Comparison of ENCODE assay signal across 12 mouse cellular contexts in the genomic region with DNA sequence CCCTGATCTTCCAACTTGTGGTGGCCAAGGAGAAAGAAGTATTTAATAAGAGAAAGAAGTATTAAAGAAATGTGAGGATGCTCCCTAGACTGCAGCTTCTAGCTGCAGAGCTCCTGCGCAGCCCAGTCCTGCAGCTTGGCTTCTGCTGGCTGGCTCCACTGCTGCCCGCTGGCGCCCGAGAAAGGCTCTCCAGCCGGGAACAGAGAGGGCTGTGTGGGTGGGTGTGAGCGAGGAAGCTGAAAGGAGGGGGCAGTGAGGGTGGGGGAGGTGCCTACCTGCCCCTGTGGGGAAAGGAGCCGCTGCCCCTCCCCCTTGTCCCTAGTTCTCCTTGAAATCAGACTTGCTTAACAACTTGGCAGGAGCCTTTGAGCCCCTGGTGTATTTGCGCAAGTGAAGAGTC. TPM values are rescaled to one million over a fixed set of nuclear protein-coding genes. Genes with fewer than 3 reads are reported as not detected.
DNase-seq lines count a peak whose midpoint lies in the region; ATAC-seq and TF ChIP-seq lines count a peak whose summit lies in the region.
"Had no signal": no experiment of that assay in that cellular context is flagged by ENCODE, and none has a peak within 500 bp of the region (broad histone marks: within the 10 kb centered on the region; RNA-seq: fewer than 3 reads in every experiment).

TSS of gene Ankrd34c (minus strand) at position 181 of the 400 bp plus-strand sequence.

- H3K9me3 ChIP-seq in CH12.LX (replicated peaks; ENCODE audit: low read length): no peaks in the 10 kb centered on the region
- H3K9me3 ChIP-seq in hindbrain, embryonic 15.5 days: no peaks in the 10 kb centered on the region
- H3K9me3 ChIP-seq in midbrain, embryonic 14.5 days (ENCODE audit: control insufficient read depth, low read length): no peaks in the 10 kb centered on the region
- no peaks in the 10 kb centered on the region for H3K9me3 ChIP-seq in stomach, postnatal 0 days (ENCODE audit: control insufficient read depth, low read length)

- H3K36me3 ChIP-seq in CH12.LX (replicated peaks in 1 of 2; ENCODE audit: control insufficient read depth in 1 of 2, insufficient read depth in 1 of 2, low read length in 1 of 2): no peaks in the 10 kb centered on the region
- no peaks in the 10 kb centered on the region for H3K36me3 ChIP-seq in hindbrain, embryonic 15.5 days
- H3K36me3 ChIP-seq in midbrain, embryonic 14.5 days (ENCODE audit: control insufficient read depth, insufficient read depth, low read length): no peaks in the 10 kb centered on the region
- no peaks in the 10 kb centered on the region for H3K36me3 ChIP-seq in stomach, postnatal 0 days (ENCODE audit: control insufficient read depth, insufficient read depth, low read length)

- DNase-seq in CH12.LX (ENCODE audit: extremely low read depth): no peak
- DNase-seq in brain, embryonic 14.5 days (ENCODE audit: low read depth): peak; percentile 25
- peak; percentile 42 for DNase-seq in midbrain, embryonic 14.5 days
- no peak for DNase-seq in kidney, adult 9 months
- DNase-seq in stomach, postnatal 0 days (ENCODE audit: low spot score): no peak
- DNase-seq in heart, adult 11 months: no peak

- no peak within 1 kb of the TSS for H3K4me3 ChIP-seq in CH12.LX (replicated peaks in 1 of 3; ENCODE audit: low read depth in 2 of 3, low read length in 2 of 3, poor library complexity in 1 of 3)
- peak within 1 kb of the TSS; percentile 33 for H3K4me3 ChIP-seq in hindbrain, embryonic 15.5 days
- peak within 1 kb of the TSS; percentile 22 for H3K4me3 ChIP-seq in midbrain, embryonic 14.5 days (replicated peaks; ENCODE audit: low read depth, low read length)
- no peak within 1 kb of the TSS for H3K4me3 ChIP-seq in stomach, postnatal 0 days (ENCODE audit: low read depth, low read length)
- H3K4me3 ChIP-seq: erythroblast, embryonic 14.5 days had no signal

- H3K27ac ChIP-seq in CH12.LX (ENCODE audit: insufficient read depth, low read depth): no peak within 1 kb of the TSS
- no peak within 1 kb of the TSS for H3K27ac ChIP-seq in hindbrain, embryonic 15.5 days (replicated peaks)
- H3K27ac ChIP-seq in midbrain, embryonic 14.5 days (replicated peaks; ENCODE audit: low read depth, low read length): no peak within 1 kb of the TSS
- no peak within 1 kb of the TSS for H3K27ac ChIP-seq in stomach, postnatal 0 days (replicated peaks)

- dilution Hi-C loops in CH12.LX (cut with MboI; ENCODE audit: extremely low pct_ligation_motif_present, extremely low pct_unique_long_range_greater_than_20kb, low sequenced_read_pairs): no loop called here

- H3K9ac ChIP-seq in CH12.LX (ENCODE audit: insufficient read depth, low read depth): no peak within 1 kb of the TSS
- H3K9ac ChIP-seq in hindbrain, embryonic 15.5 days: no peak within 1 kb of the TSS
- H3K9ac ChIP-seq in midbrain, embryonic 14.5 days (replicated peaks; ENCODE audit: low read length): peak within 1 kb of the TSS; percentile 16; the same call in 1 of the 2 replicates
- no peak within 1 kb of the TSS for H3K9ac ChIP-seq in stomach, postnatal 0 days (ENCODE audit: low read length)

- H3K79me2 ChIP-seq in CH12.LX (replicated peaks; ENCODE audit: control insufficient read depth, extremely low read depth, insufficient read depth, poor library complexity, severe bottlenecking): no peaks in the 10 kb centered on the region

- peak; percentile 59; the same call in 1 of the 2 replicates for ATAC-seq in hindbrain, embryonic 15.5 days (ENCODE audit: low FRiP score, low read depth)
- 0 out of 2 replicates have a peak, but pooled peaks have one; percentile 43 for ATAC-seq in midbrain, embryonic 14.5 days (ENCODE audit: low FRiP score, low TSS enrichment)
- no peak for ATAC-seq in megakaryocyte progenitor cell, adult 5-6 weeks (replicated peaks; ENCODE audit: poor library complexity)
- ATAC-seq in stomach, postnatal 0 days (ENCODE audit: low FRiP score, low TSS enrichment): no peak

- H3K4me1 ChIP-seq in CH12.LX (ENCODE audit: control insufficient read depth in 1 of 2, insufficient read depth in 2 of 2): peaks cover 0 to 31% of the 10 kb centered on the region in 2 experiments; a peak in 2 of 4 replicates
- peaks cover 10% of the 10 kb centered on the region; the same call in 1 of the 2 replicates for H3K4me1 ChIP-seq in hindbrain, embryonic 15.5 days (replicated peaks)
- H3K4me1 ChIP-seq in midbrain, embryonic 14.5 days (ENCODE audit: control insufficient read depth, insufficient read depth, low read length): peaks cover 4% of the 10 kb centered on the region; the same call in 1 of the 2 replicates
- no peaks in the 10 kb centered on the region for H3K4me1 ChIP-seq in stomach, postnatal 0 days (replicated peaks; ENCODE audit: control insufficient read depth, insufficient read depth)

- in situ Hi-C loops in CH12.LX (cut with MboI; ENCODE audit: low pct_ligation_motif_present, low pct_unique_long_range_greater_than_20kb, low sequenced_read_pairs): no loop called here

- TF ChIP-seq EP300 in CH12.LX (IDR thresholded peaks at IDR 0.05; ENCODE audit: low read length): no peak
- TF ChIP-seq EP300 in stomach, postnatal 0 days (optimal IDR thresholded peaks at IDR 0.05): no peak

- TF ChIP-seq CTCF in CH12.LX (conservative IDR thresholded peaks at IDR 0.05 in 1 of 2, IDR thresholded peaks at IDR 0.05 in 1 of 2; ENCODE audit: low read depth in 2 of 2, low read length in 2 of 2): no peak
- no peak for TF ChIP-seq CTCF in brain, embryonic 14.5 days (IDR thresholded peaks at IDR 0.05; ENCODE audit: borderline replicate concordance, extremely low read depth, insufficient read depth, insufficient read length)
- no peak for TF ChIP-seq CTCF in stomach, postnatal 0 days (IDR thresholded peaks at IDR 0.05; ENCODE audit: low read depth)

- H3K4me2 ChIP-seq in CH12.LX (ENCODE audit: insufficient read depth, low read depth, poor library complexity, severe bottlenecking): 0 out of 2 replicates have a peak within 1 kb of the TSS, but pooled peaks have one; percentile 8
- peak within 1 kb of the TSS; percentile 56 for H3K4me2 ChIP-seq in hindbrain, embryonic 15.5 days
- peak within 1 kb of the TSS; percentile 48 for H3K4me2 ChIP-seq in midbrain, embryonic 14.5 days (ENCODE audit: low read length)
- no peak within 1 kb of the TSS for H3K4me2 ChIP-seq in stomach, postnatal 0 days (replicated peaks; ENCODE audit: low read depth)

- no peak for TF ChIP-seq POLR2A in CH12.LX (IDR thresholded peaks at IDR 0.05; ENCODE audit: low read depth, low read length)
- no peak for TF ChIP-seq POLR2A in brain, embryonic 14.5 days (IDR thresholded peaks at IDR 0.05; ENCODE audit: borderline replicate concordance, extremely low read depth, insufficient read depth, insufficient read length, poor library complexity, severe bottlenecking)

- H3K27me3 ChIP-seq in CH12.LX (replicated peaks): no peaks in the 10 kb centered on the region
- H3K27me3 ChIP-seq in hindbrain, embryonic 15.5 days: peaks cover 20% of the 10 kb centered on the region
- H3K27me3 ChIP-seq in midbrain, embryonic 14.5 days (ENCODE audit: control insufficient read depth, insufficient read depth, low read length): peaks cover 10% of the 10 kb centered on the region; the same call in 1 of the 2 replicates
- peaks cover 5% of the 10 kb centered on the region; the same call in 1 of the 2 replicates for H3K27me3 ChIP-seq in stomach, postnatal 0 days (ENCODE audit: control insufficient read depth, insufficient read depth, low read length)

- WGBS in hindbrain, embryonic 15.5 days: 4% methylated on average over 8 of the region's 8 CpGs
- WGBS in midbrain, embryonic 14.5 days: 3% methylated on average over 8 of the region's 8 CpGs
- 4% methylated on average over 8 of the region's 8 CpGs for WGBS in stomach, postnatal 0 days

- TF ChIP-seq RAD21 in CH12.LX (IDR thresholded peaks at IDR 0.05; ENCODE audit: low read depth, low read length): no peak

TF ChIP-seq in CH12.LX, 34 proteins besides CTCF, POLR2A, EP300 and RAD21:
- TF ChIP-seq MAZ (IDR thresholded peaks at IDR 0.05; ENCODE audit: low read depth, low read length) (no peak), TBP (conservative IDR thresholded peaks at IDR 0.05; ENCODE audit: low read depth, low read length) (no peak), ETS1 (conservative IDR thresholded peaks at IDR 0.05; ENCODE audit: low read depth, low read length) (no peak), ZNF384 (IDR thresholded peaks at IDR 0.05; ENCODE audit: low read depth, low read length) (no peak)
TF ChIP-seq in CH12.LX: peak in this region for 0.

RNA-seq across cellular contexts. Expression of gene Ankrd34c, which starts in this region (rescaled TPM):
- total RNA-seq in CH12.LX (2012; rRNA removed): not detected in 2 replicates
- total RNA-seq in CH12.LX (2014; rRNA removed): not detected in 2 replicates
- polyA plus RNA-seq in CH12.LX (2012; ENCODE audit: insufficient read length, low read depth): not detected in 2 replicates
- polyA plus RNA-seq in brain, embryonic 14.5 days (2012; rRNA removed): 0.09 and 0.10 TPM in 2 replicates
- 0.45 and 0.73 TPM in 2 replicates for polyA plus RNA-seq in hindbrain, embryonic 15.5 days (2015; fragmentation: Nextera tagmentation; extraction: Ambion mirVana)
- polyA plus RNA-seq in midbrain, embryonic 14.5 days (2014; fragmentation: Nextera tagmentation; extraction: Ambion mirVana): 0.05 TPM in 2 replicates
- total RNA-seq in megakaryocyte progenitor cell, adult 5-6 weeks (2015): not detected in 2 replicates
- total RNA-seq in megakaryocyte progenitor cell, adult 5-6 weeks (2017): not detected in 2 replicates
- polyA plus RNA-seq in stomach, postnatal 0 days (2015; fragmentation: Nextera tagmentation; extraction: Ambion mirVana): 0.04 TPM in 1 of 2 replicates, not detected in the other
- total RNA-seq: heart, postnatal 25 days; MEL had no signal
- polyA plus RNA-seq: erythroblast, embryonic 14.5 days; lung, embryonic 16.5 days had no signal

Comparison
In these comparisons a context has a peak if more than half of its experiments do, and no peak if none do; other contexts are left out.
1. Peak in DNase-seq in brain, embryonic 14.5 days; RNA of the gene not detected or under 1 TPM.
2. Peak in ATAC-seq, H3K4me3 ChIP-seq and H3K4me2 ChIP-seq in hindbrain, embryonic 15.5 days; RNA of the gene not detected or under 1 TPM.
3. Peak in DNase-seq, ATAC-seq, H3K4me3 ChIP-seq, H3K9ac ChIP-seq and H3K4me2 ChIP-seq in midbrain, embryonic 14.5 days; RNA of the gene not detected or under 1 TPM.